Mouse (Mus musculus) ES-E14 (cell line): Measurements from ENCODE around the gene Fam198a. TPM values are rescaled to one million over a fixed set of nuclear protein-coding genes. Genes with fewer than 3 reads are reported as not detected.
"Not testable (repeated sequence)": the region's sequence is repeated elsewhere in the genome, so short reads cannot be mapped to it uniquely, and the experiment has no call there.

Experiments
- DNase-seq: peaks from one replicate; pipeline ENCODE4 v3.0.0-alpha.2; 2013; ENCODE audit warnings: low read depth, low spot score
- H3K27ac ChIP-seq: 2 replicates; pipeline ENCODE4 v1.5.1; 2012; ENCODE audit warnings: low read depth, mild to moderate bottlenecking, low read length, moderate library complexity, mixed read lengths; ENCODE audit not compliant: poor library complexity, insufficient read depth, severe bottlenecking
- H3K36me3 ChIP-seq: 2 replicates; pipeline ENCODE4 v1.6.1; 2012; ENCODE audit warnings: mild to moderate bottlenecking, low read length, moderate library complexity, mixed read lengths; ENCODE audit not compliant: control insufficient read depth, poor library complexity, insufficient read depth, severe bottlenecking
- H3K4me1 ChIP-seq, 2 experiments: fragments of 150-350 bp in 1 of 2; sonication (generic) in 1 of 2; 2 replicates each; pipeline ENCODE4 v1.6.1; 2012; ENCODE audit warnings: low read length in 2 of 2, mild to moderate bottlenecking in 1 of 2, mixed read lengths in 1 of 2; ENCODE audit not compliant: control insufficient read depth in 2 of 2, insufficient read depth in 2 of 2, poor library complexity in 1 of 2
- H3K4me3 ChIP-seq, 2 experiments: fragments of 150-350 bp in 1 of 2; sonication (generic) in 1 of 2; 2 replicates each; pipeline ENCODE4 v1.5.1; 2012; ENCODE audit warnings: low read length in 2 of 2, low read depth in 1 of 2, mild to moderate bottlenecking in 1 of 2, mixed read lengths in 1 of 2; ENCODE audit not compliant: insufficient read depth in 1 of 2, poor library complexity in 1 of 2, severe bottlenecking in 1 of 2
- H3K9ac ChIP-seq: 2 replicates; pipeline ENCODE4 v1.6.1; 2012; ENCODE audit warnings: low read depth, mild to moderate bottlenecking, low read length, mixed read lengths; ENCODE audit not compliant: poor library complexity, insufficient read depth, severe bottlenecking
- H3K9me3 ChIP-seq: fragments of 150-350 bp; sonication (generic); 2 replicates; pipeline ENCODE4 v1.6.1; 2012; ENCODE audit warnings: low read depth, mild to moderate bottlenecking, low read length; ENCODE audit not compliant: control insufficient read depth, insufficient read depth
- CHD2 ChIP-seq: IDR thresholded peaks from 2 replicates; pipeline ENCODE4 v1.6.1; 2014; ENCODE audit warnings: mild to moderate bottlenecking, low read depth, low read length, inconsistent platforms
- HCFC1 ChIP-seq: IDR thresholded peaks from 2 replicates; pipeline ENCODE4 v1.6.1; 2012; ENCODE audit warnings: low read length, inconsistent platforms, borderline replicate concordance; ENCODE audit not compliant: insufficient read depth
- MAFK ChIP-seq: IDR thresholded peaks from 2 replicates; pipeline ENCODE4 v1.6.1; 2014; ENCODE audit warnings: mild to moderate bottlenecking, low read depth, low read length, inconsistent platforms; ENCODE audit not compliant: insufficient read depth
- ZC3H11A ChIP-seq: IDR thresholded peaks from 2 replicates; pipeline ENCODE4 v1.6.1; 2012; ENCODE audit warnings: low read depth, mild to moderate bottlenecking, inconsistent platforms, low read length, borderline replicate concordance
- ZNF384 ChIP-seq: IDR thresholded peaks from 2 replicates; pipeline ENCODE4 v1.6.1; 2012; ENCODE audit warnings: low read depth, low read length, inconsistent platforms
- in situ Hi-C, 2 experiments: fragments of 600-800 bp; cut with MboI; formaldehyde crosslinking; loops; one replicate each; pipeline ENCODE4 v1.15.1; 2025; ENCODE audit warnings: low sequenced_read_pairs in 2 of 2, inconsistent platforms in 1 of 2; ENCODE audit not compliant: unreplicated experiment in 2 of 2
- total RNA-seq: library from RNA; depleted of rRNA; stranded (reverse); fragments of 300-350 nt; gene quantifications from 2 replicates; pipeline ENCODE4 v1.2.3, GENCODE M21; 2012

Gene Fam198a
- total RNA-seq, 1 experiment, result 0.36 TPM

GRCm38 (mm10) chr9:122020321-122020720 is 69.5 kb downstream of the Fam198a start:
- H3K27ac ChIP-seq, result no peak overlapping the region
- TF ChIP-seq ZC3H11A (no peak), ZNF384 (no peak), CHD2 (no peak), MAFK (no peak), HCFC1 (no peak)
- no peak overlapping the region for H3K9ac ChIP-seq
- H3K4me1 ChIP-seq, result peaks cover 0 to 2% of the 10 kb centered on the region in 2 experiments; a peak in 1 of 4 replicates
- H3K4me3 ChIP-seq, result no peak overlapping the region
- H3K9me3 ChIP-seq, result no peaks in the 10 kb centered on the region
- in situ Hi-C loops, result no loop called here
- no peaks in the 10 kb centered on the region for H3K36me3 ChIP-seq
- DNase-seq, result no peak

- H3K36me3 ChIP-seq, H3K9me3 ChIP-seq, in situ Hi-C loops, H3K4me1 ChIP-seq, H3K27ac ChIP-seq, H3K4me3 ChIP-seq, H3K9ac ChIP-seq, DNase-seq: not testable (repeated sequence)
Observed at GRCm38 (mm10) chr9:122021171-122021570, 70.4 kb downstream of the Fam198a start.

DNA sequence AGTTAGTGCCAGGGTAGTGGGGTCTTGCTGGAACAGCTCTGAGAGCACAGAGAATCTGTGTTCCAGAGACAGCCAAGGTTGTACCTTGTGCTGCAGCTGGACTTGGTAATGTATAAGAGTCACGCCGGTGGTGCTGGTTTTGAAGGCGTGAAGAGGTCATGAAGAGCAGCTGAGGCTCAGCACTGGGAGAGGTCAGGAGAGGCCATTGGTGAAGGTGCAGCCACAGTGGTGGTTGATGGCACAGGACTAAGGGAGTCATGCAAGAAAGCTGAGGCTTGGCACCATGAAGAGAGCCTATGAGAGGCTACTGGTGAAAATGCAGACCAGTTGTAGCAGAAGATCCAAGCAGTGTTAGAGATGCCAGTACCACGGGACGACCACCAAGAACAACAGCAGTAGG is 70.8 kb downstream of the Fam198a start:
- DNase-seq, result no peak
- TF ChIP-seq ZNF384 (no peak), ZC3H11A (no peak), MAFK (no peak), CHD2 (no peak), HCFC1 (no peak)
- Histone ChIP-seq H3K36me3 (no peaks in the 10 kb centered on the region), H3K4me1 (no peaks in the 10 kb centered on the region), H3K9ac (no peak overlapping the region), H3K27ac (no peak overlapping the region), H3K4me3 (no peak overlapping the region), H3K9me3 (no peaks in the 10 kb centered on the region)
- in situ Hi-C loops, result no loop called here

DNA sequence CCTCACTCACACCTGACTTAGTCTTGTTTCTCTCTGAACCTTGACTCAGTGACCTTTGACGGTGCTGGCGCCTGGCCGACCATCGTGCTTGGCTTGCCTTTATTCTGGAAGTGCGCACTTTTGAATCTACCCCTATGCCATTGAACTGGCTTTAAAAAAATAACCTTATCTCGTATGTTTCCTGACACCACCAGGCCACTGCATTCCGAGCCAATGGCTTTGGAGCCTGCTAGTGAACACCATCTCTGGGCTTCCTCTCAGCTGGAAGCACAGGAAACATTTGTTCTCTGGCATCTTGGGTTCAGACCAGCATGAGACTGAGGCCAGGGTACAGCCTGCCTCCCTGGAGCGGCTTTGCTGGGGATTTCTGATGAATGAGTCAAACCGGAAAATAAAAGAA is 72.0 kb downstream of the Fam198a start:
- DNase-seq, result no peak
- in situ Hi-C loops, result no loop called here
- Histone ChIP-seq H3K4me1 (no peaks in the 10 kb centered on the region), H3K27ac (no peak overlapping the region), H3K36me3 (no peaks in the 10 kb centered on the region), H3K9ac (no peak overlapping the region), H3K4me3 (no peak overlapping the region), H3K9me3 (no peaks in the 10 kb centered on the region)
- TF ChIP-seq ZC3H11A, result no peak
- TF ChIP-seq HCFC1, result no peak
- no peak for TF ChIP-seq MAFK
- no peak for TF ChIP-seq ZNF384
- no peak for TF ChIP-seq CHD2

GRCm38 (mm10) chr9:122023873-122024272 is 73.1 kb downstream of the Fam198a start:
- in situ Hi-C loops, result no loop called here
- Histone ChIP-seq H3K27ac (no peak overlapping the region), H3K4me1 (no peaks in the 10 kb centered on the region), H3K9me3 (no peaks in the 10 kb centered on the region), H3K9ac (no peak overlapping the region), H3K36me3 (no peaks in the 10 kb centered on the region), H3K4me3 (no peak overlapping the region)
- DNase-seq, result no peak
- no peak for TF ChIP-seq ZNF384
- no peak for TF ChIP-seq ZC3H11A
- no peak for TF ChIP-seq MAFK
- no peak for TF ChIP-seq CHD2
- no peak for TF ChIP-seq HCFC1
